Mouse (Mus musculus) forebrain, embryonic 10.5 days (tissue): ENCODE data around the gene Serac1. TPM values are rescaled to one million over a fixed set of nuclear protein-coding genes. Genes with fewer than 3 reads are reported as not detected.

ENCODE experiments used
- DNase-seq: peaks from one replicate; pipeline ENCODE4 v3.0.0-alpha.2; 2017; ENCODE audit warnings: low spot score; ENCODE audit errors: extremely low spot score
- H3K27ac ChIP-seq: fragments of 300-500 bp; sonication (generic); 2 replicates; pipeline ENCODE4 v1.5.1; 2016; ENCODE audit warnings: mild to moderate bottlenecking
- H3K27me3 ChIP-seq: fragments of 300-500 bp; sonication (generic); 2 replicates; pipeline ENCODE4 v1.6.1; 2016; ENCODE audit warnings: mild to moderate bottlenecking; ENCODE audit not compliant: poor library complexity, severe bottlenecking
- H3K36me3 ChIP-seq: fragments of 300-500 bp; sonication (generic); replicated peaks from 2 replicates; pipeline ENCODE4 v1.6.1; 2016; ENCODE audit warnings: mild to moderate bottlenecking, moderate library complexity
- H3K4me1 ChIP-seq: fragments of 300-500 bp; sonication (generic); 2 replicates; pipeline ENCODE4 v1.6.1; 2016
- H3K4me3 ChIP-seq: fragments of 300-500 bp; sonication (generic); 2 replicates; pipeline ENCODE4 v1.5.1; 2016; ENCODE audit warnings: mild to moderate bottlenecking, moderate library complexity
- H3K9me3 ChIP-seq: fragments of 300-500 bp; sonication (generic); 2 replicates; pipeline ENCODE4 v1.6.1; 2016; ENCODE audit warnings: mild to moderate bottlenecking, moderate library complexity
- WGBS: fragments of 180-500 bp; shearing (Covaris S2); methylation state at CpG from one replicate; pipeline ENCODE4 v1.1.7; 2016; 5-methylcytosine and 5-hydroxymethylcytosine counted together
- polyA plus RNA-seq: library from polyadenylated mRNA; unstranded; fragments of >200 nt; fragmentation: Nextera tagmentation; extraction: Ambion mirVana; gene quantifications from 2 replicates; pipeline ENCODE4 v1.2.1, GENCODE M21; 2016

Gene Serac1
- 6.6 and 8.9 TPM in 2 replicates for polyA plus RNA-seq

DNA sequence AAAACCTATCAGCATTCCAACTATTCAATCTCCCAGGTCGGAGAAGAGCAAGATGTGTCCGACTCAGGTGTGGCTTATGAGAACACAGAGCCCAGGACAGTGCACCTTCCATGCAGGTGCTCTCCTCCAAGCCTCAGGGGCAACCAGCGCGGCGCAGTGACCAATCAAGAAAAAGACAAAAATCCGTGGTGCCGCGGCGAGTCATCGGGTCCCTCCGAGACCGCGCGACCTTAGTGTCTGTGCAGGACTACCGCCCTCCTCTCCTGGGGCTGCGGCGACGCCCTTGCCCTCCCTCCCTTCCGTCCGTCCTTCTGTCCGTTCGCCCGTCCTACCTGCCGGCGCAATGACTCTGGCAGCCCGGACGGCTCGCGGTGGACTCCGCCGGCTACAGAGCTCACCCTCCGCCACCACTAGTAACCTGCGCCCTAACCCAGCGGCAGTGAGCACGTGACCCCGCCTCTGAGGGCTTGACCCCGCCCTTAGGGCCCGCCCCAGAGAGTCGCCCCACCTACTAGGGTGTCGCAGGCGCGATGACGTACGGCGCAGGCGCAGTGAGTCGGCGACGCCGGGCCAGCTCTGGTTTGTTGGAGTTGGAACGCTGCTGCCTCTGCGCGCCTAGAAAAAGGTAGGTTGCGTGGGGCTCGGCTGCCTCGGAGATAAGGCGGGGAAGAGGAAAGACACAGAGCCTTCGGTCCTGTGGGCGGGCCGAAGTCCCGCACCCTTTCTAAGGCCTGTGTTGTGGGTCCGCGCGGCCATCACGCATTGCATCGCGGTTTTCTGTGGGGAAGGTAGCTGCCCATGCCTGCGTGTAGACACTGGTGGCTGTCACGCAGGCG is at the start of gene Serac1, which contains the start of gene Gtf2h5:
Gene Serac1, minus strand, starts transcription at position 455 of the 836 bp plus-strand sequence.
Gene Gtf2h5, plus strand, starts transcription at position 500 of the 836 bp plus-strand sequence.
- DNase-seq: peak; percentile 98
- Histone ChIP-seq H3K27me3 (no peaks in the 10 kb centered on the region), H3K4me1 (peaks cover 21% of the 10 kb centered on the region), H3K36me3 (peaks cover 27% of the 10 kb centered on the region), H3K9me3 (no peaks in the 10 kb centered on the region), H3K27ac (peak within 1 kb of the TSS; percentile 91), H3K4me3 (peak within 1 kb of the TSS; percentile 86)
- WGBS: under 1% methylated on average over 70 of the region's 70 CpGs

DNA sequence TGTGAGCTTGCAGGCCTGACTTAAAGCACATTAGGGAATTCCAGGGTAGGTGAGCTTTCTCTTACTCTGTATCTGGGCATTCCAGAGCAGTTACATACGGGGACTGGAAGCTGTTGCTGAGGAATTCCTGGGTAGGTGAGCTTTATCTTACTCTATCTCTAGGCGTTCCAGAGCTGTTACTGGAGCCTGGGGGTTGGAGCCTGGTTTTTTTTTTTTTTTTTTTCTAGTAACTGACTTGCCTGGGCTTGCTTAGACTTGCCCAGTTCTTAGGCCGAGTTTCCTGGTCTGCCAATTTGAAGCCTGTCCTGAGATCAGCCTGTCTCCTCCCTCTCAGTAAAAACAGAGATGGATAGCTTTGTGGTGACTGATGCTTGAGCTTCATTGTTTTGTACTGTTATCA is 48.5 kb upstream of the Serac1 start:
- Histone ChIP-seq H3K27me3 (no peaks in the 10 kb centered on the region), H3K27ac (no peak overlapping the region), H3K4me3 (no peak overlapping the region), H3K36me3 (peaks cover 35% of the 10 kb centered on the region), H3K9me3 (no peaks in the 10 kb centered on the region), H3K4me1 (no peaks in the 10 kb centered on the region)
- WGBS: 66% methylated on average over 3 of the region's 3 CpGs
- no peak for DNase-seq

DNA sequence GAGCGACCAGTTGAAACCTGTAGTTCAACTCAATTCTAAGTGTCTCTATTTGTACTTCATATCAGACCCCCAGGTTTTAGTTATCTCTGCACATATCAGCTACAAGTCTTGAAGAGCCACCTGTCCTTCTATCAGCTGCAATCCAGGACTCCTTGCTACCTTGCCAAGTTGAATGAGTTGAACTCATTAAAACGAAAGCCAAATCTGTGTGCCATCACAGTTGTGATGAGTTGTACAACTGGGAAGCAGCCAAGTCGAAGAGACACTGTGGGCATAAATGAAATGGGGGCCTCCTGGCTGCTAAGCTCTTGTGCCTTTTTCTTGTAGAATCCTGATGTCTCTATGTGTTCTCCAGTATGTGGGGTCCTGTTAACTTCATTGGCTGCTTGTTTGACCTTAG is 45.9 kb upstream of the Serac1 start:
- Histone ChIP-seq H3K27ac (no peak overlapping the region), H3K27me3 (no peaks in the 10 kb centered on the region)
- WGBS: 98% methylated on average over 3 of the region's 3 CpGs

DNA sequence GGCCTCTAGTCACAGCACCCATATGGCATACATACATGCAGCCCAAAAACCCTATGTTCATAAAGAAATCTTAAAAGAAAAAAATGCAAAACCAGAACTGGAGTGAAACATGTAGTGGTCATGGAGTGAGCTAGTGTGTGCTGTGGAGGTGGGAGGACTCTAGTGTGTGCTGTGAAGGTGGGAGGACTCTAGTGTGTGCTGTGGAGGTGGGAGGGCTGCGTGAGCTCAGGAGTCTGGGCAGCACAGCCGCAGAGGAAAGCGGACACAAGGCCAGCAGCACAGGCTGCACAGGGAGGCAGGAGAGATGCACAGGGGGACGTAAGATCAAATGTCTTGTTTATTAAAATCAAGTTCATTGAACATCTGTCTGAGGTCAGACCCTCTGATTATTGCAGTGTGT is 44.2 kb upstream of the Serac1 start:
- no peak overlapping the region for H3K27ac ChIP-seq
- no peaks in the 10 kb centered on the region for H3K4me1 ChIP-seq
- no peaks in the 10 kb centered on the region for H3K9me3 ChIP-seq
- H3K4me3 ChIP-seq: no peak overlapping the region
- no peaks in the 10 kb centered on the region for H3K27me3 ChIP-seq
- H3K36me3 ChIP-seq: peaks cover 64% of the 10 kb centered on the region
- DNase-seq: no peak
- 91% methylated on average over 4 of the region's 4 CpGs for WGBS

More for the DNA sequence above, 45.9 kb upstream of the Serac1 start:
- Histone ChIP-seq H3K9me3 (no peaks in the 10 kb centered on the region), H3K36me3 (peaks cover 50% of the 10 kb centered on the region), H3K4me3 (no peak overlapping the region), H3K4me1 (no peaks in the 10 kb centered on the region)
- no peak for DNase-seq

DNA sequence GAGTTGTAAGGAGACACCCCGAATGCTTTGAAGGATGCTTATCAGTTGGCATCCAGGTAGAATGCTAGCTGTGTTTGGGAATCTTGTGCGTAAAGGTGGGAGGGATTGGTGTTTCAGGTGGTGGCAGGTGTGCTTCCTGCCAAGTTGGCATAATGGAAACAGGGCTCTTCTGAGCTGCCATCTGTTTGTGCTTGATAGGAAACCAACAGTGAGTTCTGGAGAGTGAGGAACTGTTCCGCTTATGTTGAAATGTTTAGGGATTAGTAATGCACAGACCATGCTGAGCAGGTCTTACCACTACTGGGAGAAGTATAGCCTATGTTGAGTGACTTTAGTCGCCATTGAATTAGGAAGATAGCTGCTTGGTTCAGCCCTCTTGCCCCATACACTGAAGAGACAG is 39.3 kb upstream of the Serac1 start:
- H3K36me3 ChIP-seq: peaks cover 73% of the 10 kb centered on the region
- H3K27me3 ChIP-seq: no peaks in the 10 kb centered on the region
- WGBS: 93% methylated on average over 4 of the region's 4 CpGs
- H3K4me3 ChIP-seq: no peak overlapping the region
- no peak for DNase-seq
- no peaks in the 10 kb centered on the region for H3K4me1 ChIP-seq
- H3K27ac ChIP-seq: no peak overlapping the region
- no peaks in the 10 kb centered on the region for H3K9me3 ChIP-seq

DNA sequence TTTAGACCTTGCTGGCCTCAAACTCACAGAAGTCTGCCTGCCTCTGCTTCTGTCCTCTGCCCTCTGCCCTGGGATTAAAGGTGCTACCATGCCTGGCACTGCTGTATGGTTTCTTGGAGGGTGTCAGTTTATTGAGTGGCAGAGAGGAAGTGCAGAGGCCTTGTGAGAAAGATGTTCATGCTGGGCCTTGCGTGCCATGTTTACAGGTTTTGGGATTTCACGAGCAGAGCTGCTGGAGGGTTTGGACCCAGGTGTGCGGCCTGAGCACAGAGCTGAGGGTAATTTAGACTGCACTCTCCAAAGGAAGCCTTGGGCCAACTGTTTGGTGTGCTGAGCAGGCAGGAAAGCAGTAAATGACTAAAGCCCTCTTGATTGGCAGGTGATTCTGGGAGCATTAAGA is 38.4 kb upstream of the Serac1 start:
- Histone ChIP-seq H3K36me3 (peaks cover 73% of the 10 kb centered on the region), H3K4me1 (no peaks in the 10 kb centered on the region), H3K9me3 (no peaks in the 10 kb centered on the region), H3K27ac (no peak overlapping the region), H3K27me3 (no peaks in the 10 kb centered on the region), H3K4me3 (no peak overlapping the region)
- DNase-seq: no peak
- WGBS: 93% methylated on average over 3 of the region's 3 CpGs

DNA sequence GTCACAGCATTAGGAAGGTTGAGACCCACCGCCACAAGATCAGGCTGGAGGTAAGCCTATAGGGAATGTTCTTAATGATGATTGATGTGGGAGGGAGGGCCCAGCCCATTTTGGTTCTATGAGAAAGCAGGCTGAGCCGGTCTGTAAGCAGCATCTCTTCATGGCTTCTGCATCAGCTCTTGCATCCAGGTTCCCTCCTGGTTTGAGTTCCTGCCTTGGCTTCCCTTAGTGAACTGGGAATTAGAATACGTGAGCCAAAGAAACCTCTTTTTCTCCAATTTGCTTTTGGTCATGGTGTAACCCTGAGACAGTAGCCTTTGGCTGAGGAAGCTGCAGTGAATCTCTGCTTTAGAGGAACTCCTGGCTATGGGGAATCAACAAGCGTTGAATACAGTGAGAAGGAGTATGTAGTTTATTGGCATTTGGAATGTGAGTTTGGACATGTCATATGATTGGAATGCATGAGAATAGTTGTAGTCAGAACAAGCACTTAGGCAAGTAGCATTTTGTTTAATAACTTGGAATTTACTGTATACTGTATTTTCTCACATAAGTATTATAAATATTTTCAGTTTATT is 37.7 kb upstream of the Serac1 start:
- H3K4me1 ChIP-seq: no peaks in the 10 kb centered on the region
- no peak overlapping the region for H3K4me3 ChIP-seq
- H3K36me3 ChIP-seq: peaks cover 71% of the 10 kb centered on the region
- DNase-seq: no peak
- WGBS: 86% methylated on average over 4 of the region's 4 CpGs
- H3K9me3 ChIP-seq: no peaks in the 10 kb centered on the region
- no peaks in the 10 kb centered on the region for H3K27me3 ChIP-seq
- H3K27ac ChIP-seq: no peak overlapping the region

DNA sequence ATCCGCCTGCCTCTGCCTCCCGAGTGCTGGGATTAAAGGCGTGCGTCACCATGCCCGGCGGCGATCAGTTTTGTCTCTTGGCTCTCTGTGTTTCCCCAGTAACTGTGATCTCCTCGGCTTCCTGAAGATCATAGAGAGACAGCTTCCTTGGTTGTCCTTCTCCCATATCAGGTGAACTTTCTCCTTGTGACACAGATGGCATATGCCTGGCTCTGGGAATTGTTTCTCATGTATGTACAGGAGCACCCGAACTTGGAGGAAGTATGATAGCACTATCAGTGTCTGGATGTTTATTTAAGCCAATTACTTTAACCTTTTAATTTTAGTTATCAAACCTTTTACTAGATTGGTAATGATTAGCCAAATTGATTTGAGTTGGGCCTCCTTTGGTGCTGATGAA is 35.5 kb upstream of the Serac1 start:
- H3K36me3 ChIP-seq: peaks cover 73% of the 10 kb centered on the region
- no peaks in the 10 kb centered on the region for H3K4me1 ChIP-seq
- no peaks in the 10 kb centered on the region for H3K9me3 ChIP-seq
- WGBS: 95% methylated on average over 9 of the region's 9 CpGs
- DNase-seq: no peak
- no peaks in the 10 kb centered on the region for H3K27me3 ChIP-seq
- no peak overlapping the region for H3K4me3 ChIP-seq
- no peak overlapping the region for H3K27ac ChIP-seq

DNA sequence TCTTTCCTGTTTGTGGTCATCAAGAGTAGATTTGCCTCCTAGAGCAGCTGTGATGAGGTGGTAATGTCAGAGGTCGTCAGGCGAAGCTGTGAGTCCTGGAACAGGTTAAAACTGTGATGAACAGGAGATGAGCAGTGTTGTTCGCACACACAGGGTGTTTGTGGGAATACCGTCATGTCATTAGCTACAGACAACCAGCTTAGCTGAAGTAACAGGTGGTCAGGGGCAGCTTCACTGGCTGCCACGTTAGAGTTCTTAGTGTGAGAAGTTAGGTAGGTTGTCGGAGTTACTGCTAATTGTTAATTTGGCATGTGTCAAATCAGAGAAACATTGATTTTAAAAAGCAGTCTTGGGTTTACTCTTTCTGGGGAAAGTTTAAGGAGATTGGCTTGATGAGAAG is 34.1 kb upstream of the Serac1 start:
- Histone ChIP-seq H3K9me3 (no peaks in the 10 kb centered on the region), H3K36me3 (peaks cover 71% of the 10 kb centered on the region), H3K4me3 (no peak overlapping the region), H3K27me3 (no peaks in the 10 kb centered on the region), H3K27ac (no peak overlapping the region), H3K4me1 (peaks cover 10% of the 10 kb centered on the region)
- 95% methylated on average over 6 of the region's 6 CpGs for whole genome bisulfite sequencing
- DNase-seq: no peak

DNA sequence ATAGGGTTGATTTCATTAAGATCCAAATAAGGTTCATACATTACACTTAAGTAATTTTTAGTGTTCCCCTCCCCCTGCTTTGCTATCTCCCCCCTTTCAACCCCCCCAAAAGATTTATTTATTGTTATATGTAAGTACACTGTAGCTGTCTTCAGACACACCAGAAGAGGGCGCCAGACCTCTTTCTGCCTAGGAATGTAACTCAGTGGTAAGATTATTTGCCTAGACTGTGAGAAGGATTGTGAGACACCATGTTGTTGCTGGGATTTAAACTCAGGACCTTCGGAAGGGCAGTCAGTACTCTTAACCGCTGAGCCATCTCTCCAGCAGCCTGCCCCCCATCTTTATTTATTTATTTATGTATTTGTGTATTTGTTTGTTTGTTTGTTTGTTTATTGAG is 31.4 kb upstream of the Serac1 start:
- Histone ChIP-seq H3K4me1 (peaks cover 24% of the 10 kb centered on the region), H3K27me3 (no peaks in the 10 kb centered on the region), H3K36me3 (peaks cover 62% of the 10 kb centered on the region), H3K4me3 (no peak overlapping the region), H3K27ac (no peak overlapping the region), H3K9me3 (no peaks in the 10 kb centered on the region)
- 85% methylated on average over 3 of the region's 3 CpGs for WGBS
- DNase-seq: no peak

DNA sequence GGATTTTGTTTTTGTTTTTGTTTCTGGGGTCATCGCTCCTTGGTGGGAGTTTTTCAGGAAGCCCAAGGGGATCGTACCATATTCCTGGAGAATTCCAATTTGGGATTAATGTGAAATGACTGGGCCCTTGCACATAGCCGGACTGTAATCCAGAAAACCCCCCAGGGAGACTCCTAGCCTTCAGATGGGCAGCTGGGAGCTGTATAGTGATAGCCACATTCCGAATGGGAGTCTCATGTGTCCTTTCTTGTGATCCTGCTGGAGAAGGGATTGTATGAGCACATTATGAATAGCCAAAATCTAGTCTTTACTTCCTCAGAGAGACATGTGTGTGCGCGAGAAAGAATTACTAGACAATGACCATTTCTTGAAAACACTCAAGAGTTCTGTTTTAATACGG is 28.6 kb upstream of the Serac1 start:
- no peak for DNase-seq
- Histone ChIP-seq H3K9me3 (no peaks in the 10 kb centered on the region), H3K4me1 (peaks cover 28% of the 10 kb centered on the region), H3K36me3 (peaks cover 34% of the 10 kb centered on the region), H3K4me3 (peak overlapping the region; percentile 89), H3K27me3 (no peaks in the 10 kb centered on the region), H3K27ac (peak overlapping the region; percentile 98; the same call in 1 of the 2 replicates)
- WGBS: 72% methylated on average over 7 of the region's 7 CpGs

DNA sequence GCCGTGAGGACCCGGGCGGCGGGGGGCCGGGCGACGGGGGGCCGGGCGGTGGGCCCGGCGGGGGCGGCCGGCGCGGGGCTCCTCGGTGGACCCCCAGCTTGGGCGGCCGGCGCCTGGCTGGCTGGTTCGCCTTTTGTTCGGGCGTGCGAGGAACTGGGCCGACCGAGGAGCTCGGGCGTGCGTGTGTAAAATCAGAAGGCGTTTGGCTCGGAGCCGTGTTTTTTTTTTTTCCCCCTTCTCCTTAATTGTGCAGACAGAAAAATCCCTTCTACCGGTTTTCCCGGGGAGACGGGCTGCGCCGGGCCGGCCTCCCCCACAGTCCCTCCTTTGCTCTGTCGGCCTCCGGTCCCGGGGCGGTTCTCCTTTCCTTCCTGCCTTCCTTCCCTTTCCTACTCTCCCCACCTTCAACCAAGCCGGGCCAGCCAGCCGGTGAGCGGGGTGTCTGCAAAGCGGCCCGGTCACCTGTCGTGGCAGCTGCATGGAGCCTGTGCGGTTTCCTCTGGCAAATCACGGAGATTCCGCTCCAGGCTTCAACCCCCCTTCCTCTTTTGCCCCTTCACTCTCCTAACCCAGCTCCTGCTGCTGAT is 27.6 kb upstream of the Serac1 start:
- DNase-seq: peak; percentile 63
- Histone ChIP-seq H3K4me1 (peaks cover 28% of the 10 kb centered on the region), H3K4me3 (peak overlapping the region; percentile 89), H3K27me3 (no peaks in the 10 kb centered on the region), H3K36me3 (peaks cover 26% of the 10 kb centered on the region), H3K27ac (peak overlapping the region; percentile 98), H3K9me3 (no peaks in the 10 kb centered on the region)
- WGBS: 0% methylated on average over 45 of the region's 50 CpGs
